Mouse (Mus musculus) mature B cell (primary cell): ENCODE measurements around the gene Usp18.

Experiments used
- in situ Hi-C: fragments of 300-500 bp; cut with MboI; formaldehyde crosslinking; loops from 2 replicates; pipeline ENCODE4 v1.14.3; 2019

Usp18 gene

GRCm38 (mm10) chr6:121245127-121246036 is at the start of gene Usp18:
Gene Usp18 (plus strand): TSS chr6:121245906.
- in situ Hi-C loops, result no loop called here

GRCm38 (mm10) chr6:121197807-121198365 is 47.8 kb upstream of the Usp18 start:
- in situ Hi-C loops, result no loop called here

GRCm38 (mm10) chr6:121200458-121200857 is 45.2 kb upstream of the Usp18 start:
- in situ Hi-C loops, result no loop called here

- in situ Hi-C loops, result no loop called here
Measured at GRCm38 (mm10) chr6:121202026-121202425, 43.7 kb upstream of the Usp18 start.

GRCm38 (mm10) chr6:121206481-121206880 is 39.2 kb upstream of the Usp18 start:
- in situ Hi-C loops, result no loop called here

GRCm38 (mm10) chr6:121209584-121209983 is 36.1 kb upstream of the Usp18 start:
- in situ Hi-C loops, result no loop called here

- in situ Hi-C loops, result no loop called here
Measured at GRCm38 (mm10) chr6:121210149-121210925, 35.4 kb upstream of the Usp18 start, which contains the start of gene Tuba8. Gene Tuba8 (plus strand): TSS chr6:121210696.

- in situ Hi-C loops, result no loop called here
Measured at GRCm38 (mm10) chr6:121210926-121211289, 34.8 kb upstream of the Usp18 start.

GRCm38 (mm10) chr6:121211743-121212142 is 34.0 kb upstream of the Usp18 start:
- in situ Hi-C loops, result no loop called here

GRCm38 (mm10) chr6:121212988-121213387 is 32.7 kb upstream of the Usp18 start:
- in situ Hi-C loops, result no loop called here

- in situ Hi-C loops, result no loop called here
Measured at GRCm38 (mm10) chr6:121214221-121214620, 31.5 kb upstream of the Usp18 start.

- in situ Hi-C loops, result no loop called here
Measured at GRCm38 (mm10) chr6:121214667-121215330, 30.9 kb upstream of the Usp18 start.

- in situ Hi-C loops, result no loop called here
Measured at GRCm38 (mm10) chr6:121215336-121215735, 30.4 kb upstream of the Usp18 start.

- in situ Hi-C loops, result no loop called here
Measured at GRCm38 (mm10) chr6:121215896-121216295, 29.8 kb upstream of the Usp18 start.

GRCm38 (mm10) chr6:121216589-121217255 is 29.0 kb upstream of the Usp18 start:
- in situ Hi-C loops, result no loop called here

- in situ Hi-C loops, result no loop called here
Measured at GRCm38 (mm10) chr6:121218002-121218401, 27.7 kb upstream of the Usp18 start.

GRCm38 (mm10) chr6:121219406-121219805 is 26.3 kb upstream of the Usp18 start:
- in situ Hi-C loops, result no loop called here

- in situ Hi-C loops, result no loop called here
Measured at GRCm38 (mm10) chr6:121220181-121220580, 25.5 kb upstream of the Usp18 start.

- in situ Hi-C loops, result no loop called here
Measured at GRCm38 (mm10) chr6:121221876-121222597, 23.7 kb upstream of the Usp18 start.

- in situ Hi-C loops, result no loop called here
Measured at GRCm38 (mm10) chr6:121223001-121223400, 22.7 kb upstream of the Usp18 start.

- in situ Hi-C loops, result no loop called here
Measured at GRCm38 (mm10) chr6:121224067-121224466, 21.6 kb upstream of the Usp18 start.
